Comparison of ENCODE assay signal across 17 mouse cellular contexts in genomic region chr16:62447380-62447779, GRCm38 (mm10).
"Had no signal": no experiment of that assay in that cellular context is flagged by ENCODE, and none has a peak within 500 bp of the region (broad histone marks: within the 10 kb centered on the region; RNA-seq: fewer than 3 reads in every experiment).

No protein-coding gene starts in this region.

- DNase-seq: gastrocnemius, adult 2 months; gastrocnemius, postnatal 10 days; gastrocnemius, postnatal 25 days; heart, adult 18-20 months; heart, postnatal 10 days; heart, postnatal 4 days; kidney, adult 18-20 months; kidney, adult 8-10 months; kidney, postnatal 10 days; kidney, postnatal 25 days; kidney, postnatal 4 days; liver; liver, embryonic 13.5 days had no signal

- ATAC-seq: hindbrain, embryonic 16.5 days; inflammation-experienced regulatory T-cells, adult 6 months; intestine, embryonic 15.5 days; intestine, postnatal 0 days had no signal
